Mouse (Mus musculus) embryonic facial prominence, embryonic 14.5 days (tissue): ENCODE results near the gene Ntsr1. TPM values are rescaled to one million over a fixed set of nuclear protein-coding genes. Genes with fewer than 3 reads are reported as not detected.

ENCODE experiments used
- ATAC-seq: fragments of 200-750 bp; cut with Nextera tagmentation; 2 replicates; pipeline ENCODE4 v1.8.0; 2017; ENCODE audit warnings: low read depth, moderate number of reproducible peaks, moderate TSS enrichment
- DNase-seq: peaks from one replicate; pipeline ENCODE4 v3.0.0-alpha.2; 2015; ENCODE audit warnings: low spot score
- H3K27ac ChIP-seq: fragments of 300-500 bp; sonication (generic); replicated peaks from 2 replicates; pipeline ENCODE4 v1.5.1; 2014; ENCODE audit warnings: low read depth, mild to moderate bottlenecking, low read length, moderate library complexity
- H3K27me3 ChIP-seq: fragments of 300-500 bp; sonication (generic); replicated peaks from 2 replicates; pipeline ENCODE4 v1.6.1; 2014; ENCODE audit warnings: low read length; ENCODE audit not compliant: control insufficient read depth, insufficient read depth
- H3K36me3 ChIP-seq: fragments of 300-500 bp; sonication (generic); 2 replicates; pipeline ENCODE4 v1.6.1; 2014; ENCODE audit warnings: low read length, mixed read lengths; ENCODE audit not compliant: control insufficient read depth, insufficient read depth
- H3K4me1 ChIP-seq: fragments of 300-500 bp; sonication (generic); 2 replicates; pipeline ENCODE4 v1.6.1; 2014; ENCODE audit warnings: antibody characterized with exemption, low read length; ENCODE audit not compliant: control insufficient read depth, insufficient read depth
- H3K4me2 ChIP-seq: fragments of 300-500 bp; sonication (generic); 2 replicates; pipeline ENCODE4 v1.6.1; 2014; ENCODE audit warnings: low read depth, mild to moderate bottlenecking, low read length, moderate library complexity, mixed read lengths
- H3K4me3 ChIP-seq: fragments of 300-500 bp; sonication (generic); 2 replicates; pipeline ENCODE4 v1.5.1; 2014; ENCODE audit warnings: low read depth, mild to moderate bottlenecking, low read length
- H3K9ac ChIP-seq: fragments of 300-500 bp; sonication (generic); 2 replicates; pipeline ENCODE4 v1.6.1; 2014; ENCODE audit warnings: low read depth, mild to moderate bottlenecking, low read length, moderate library complexity, mixed read lengths
- H3K9me3 ChIP-seq: fragments of 300-500 bp; sonication (generic); 2 replicates; pipeline ENCODE4 v1.6.1; 2016; ENCODE audit warnings: low read length; ENCODE audit not compliant: control insufficient read depth
- WGBS: fragments of 180-500 bp; shearing (Covaris S2); extraction: QIAGEN DNeasy Blood & Tissue Kit; methylation state at CpG from one replicate; pipeline ENCODE4 v1.1.7; 2014; 5-methylcytosine and 5-hydroxymethylcytosine counted together
- polyA plus RNA-seq: library from polyadenylated mRNA; unstranded; fragments of >200 nt; fragmentation: Nextera tagmentation; extraction: Ambion mirVana; gene quantifications from 2 replicates; pipeline ENCODE4 v1.2.1, GENCODE M21; 2014

Ntsr1 gene
- polyA plus RNA-seq, 1 experiment from 2014 or later: 0.70 TPM

GRCm38 (mm10) chr2:180578686-180579085 lies 78.9 kb downstream of the Ntsr1 start:
- DNase-seq (peak; percentile 66), ATAC-seq (no peak)
- no peak overlapping the region for H3K4me3 ChIP-seq
- H3K9me3 ChIP-seq: no peaks in the 10 kb centered on the region
- no peak overlapping the region for H3K9ac ChIP-seq
- H3K27me3 ChIP-seq: no peaks in the 10 kb centered on the region
- H3K36me3 ChIP-seq: no peaks in the 10 kb centered on the region
- peaks cover 7% of the 10 kb centered on the region; the same call in 1 of the 2 replicates for H3K4me1 ChIP-seq
- no peak overlapping the region for H3K4me2 ChIP-seq
- 9% methylated on average over 3 of the region's 3 CpGs for whole genome bisulfite sequencing
- no peak overlapping the region for H3K27ac ChIP-seq

DNA sequence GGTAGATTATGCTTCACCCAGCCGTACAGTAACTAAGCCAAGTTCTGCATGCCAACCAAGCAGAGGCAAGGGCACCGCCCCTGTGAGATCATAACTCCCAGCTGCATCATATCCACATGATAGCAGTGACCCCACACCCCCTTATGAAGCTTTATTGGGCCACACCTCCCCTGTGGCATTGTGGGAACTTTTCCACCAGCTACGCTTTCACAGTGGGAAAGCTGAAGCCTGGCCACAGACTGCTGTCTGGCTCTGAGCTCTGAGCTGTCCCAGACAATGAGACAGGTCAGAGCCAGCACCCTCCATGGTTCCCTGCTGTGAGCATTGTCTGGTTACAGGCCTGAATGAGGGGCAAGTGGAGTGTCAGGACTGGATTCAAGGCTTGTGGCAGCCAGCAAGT lies 81.2 kb downstream of the Ntsr1 start, which contains the start of gene Mrgbp:
Gene Mrgbp, plus strand, starts transcription at position 303 of the 400 bp plus-strand sequence.
- Histone ChIP-seq H3K4me2 (no peak within 1 kb of the TSS), H3K9me3 (no peaks in the 10 kb centered on the region), H3K27me3 (no peaks in the 10 kb centered on the region), H3K4me1 (peaks cover 9% of the 10 kb centered on the region; the same call in 1 of the 2 replicates), H3K4me3 (no peak within 1 kb of the TSS), H3K36me3 (peaks cover 11% of the 10 kb centered on the region), H3K27ac (no peak within 1 kb of the TSS; the same call in 1 of the 2 replicates), H3K9ac (no peak within 1 kb of the TSS)
- DNase-seq: no peak
- WGBS: 69% methylated on average over 3 of the region's 3 CpGs
- no peak for ATAC-seq

GRCm38 (mm10) chr2:180582481-180583153 lies 82.8 kb downstream of the Ntsr1 start:
- 0% methylated on average over 30 of the region's 57 CpGs for WGBS
- Histone ChIP-seq H3K27ac (peak overlapping the region; percentile 71), H3K36me3 (peaks cover 15% of the 10 kb centered on the region), H3K4me1 (peaks cover 9% of the 10 kb centered on the region; the same call in 1 of the 2 replicates), H3K9ac (peak overlapping the region; percentile 97), H3K4me2 (peak overlapping the region; percentile 80), H3K4me3 (peak overlapping the region; percentile 86), H3K27me3 (no peaks in the 10 kb centered on the region), H3K9me3 (no peaks in the 10 kb centered on the region)
- ATAC-seq (peak; percentile 91), DNase-seq (peak; percentile 96)

- H3K4me3 ChIP-seq: peak overlapping the region; percentile 86
- peak overlapping the region; percentile 97 for H3K9ac ChIP-seq
- peak overlapping the region; percentile 80 for H3K4me2 ChIP-seq
- H3K27me3 ChIP-seq: no peaks in the 10 kb centered on the region
- H3K36me3 ChIP-seq: peaks cover 15% of the 10 kb centered on the region
- ATAC-seq: no peak; the same call in 1 of the 2 replicates
- 35% methylated on average over 5 of the region's 7 CpGs for WGBS
- no peak for DNase-seq
- H3K27ac ChIP-seq: no peak overlapping the region
- peaks cover 9% of the 10 kb centered on the region; the same call in 1 of the 2 replicates for H3K4me1 ChIP-seq
- H3K9me3 ChIP-seq: no peaks in the 10 kb centered on the region
These were observed 83.4 kb downstream of the Ntsr1 start for GRCm38 (mm10) chr2:180583154-180583507.

GRCm38 (mm10) chr2:180588736-180589122 lies 89.0 kb downstream of the Ntsr1 start:
- H3K4me3 ChIP-seq: peak overlapping the region; percentile 98

GRCm38 (mm10) chr2:180589123-180589831 lies 89.5 kb downstream of the Ntsr1 start, which contains the start of gene Ogfr:
Gene Ogfr (plus strand): TSS chr2:180589245.
- Histone ChIP-seq H3K27ac (peak within 1 kb of the TSS; percentile 92), H3K36me3 (peaks cover 48% of the 10 kb centered on the region), H3K9me3 (no peaks in the 10 kb centered on the region), H3K4me1 (peaks cover 6% of the 10 kb centered on the region), H3K9ac (peak within 1 kb of the TSS; percentile 96), H3K4me3 (peak within 1 kb of the TSS; percentile 98), H3K27me3 (no peaks in the 10 kb centered on the region), H3K4me2 (peak within 1 kb of the TSS; percentile 62)
- under 1% methylated on average over 38 of the region's 67 CpGs for WGBS
- ATAC-seq: peak; percentile 94
- peak; percentile 92 for DNase-seq

More at GRCm38 (mm10) chr2:180588736-180589122, 89.0 kb downstream of the Ntsr1 start:
- no peaks in the 10 kb centered on the region for H3K9me3 ChIP-seq
- peak; percentile 7 for DNase-seq
- ATAC-seq: no peak; the same call in 1 of the 2 replicates
- peaks cover 8% of the 10 kb centered on the region for H3K4me1 ChIP-seq
- peak overlapping the region; percentile 92 for H3K27ac ChIP-seq
- no peaks in the 10 kb centered on the region for H3K27me3 ChIP-seq
- 51% methylated on average over 6 of the region's 6 CpGs for WGBS
- H3K9ac ChIP-seq: peak overlapping the region; percentile 96
- H3K4me2 ChIP-seq: peak overlapping the region; percentile 62
- H3K36me3 ChIP-seq: peaks cover 43% of the 10 kb centered on the region

Other genes starting within 250 kb of the Ntsr1 start
- 689 and 787 TPM in 2 replicates for gene Rps21, start 242.6 kb upstream of the Ntsr1 start, polyA plus RNA-seq
- gene Cables2, start 226.5 kb upstream of the Ntsr1 start, polyA plus RNA-seq: 16.5 and 17.4 TPM in 2 replicates
- 0.81 and 0.84 TPM in 2 replicates for gene Rbbp8nl, start 210.1 kb upstream of the Ntsr1 start, polyA plus RNA-seq
- not detected in 2 replicates for gene Gata5, start 165.3 kb upstream of the Ntsr1 start, polyA plus RNA-seq
- 1.4 and 1.9 TPM in 2 replicates for gene Slco4a1, start 43.7 kb upstream of the Ntsr1 start, polyA plus RNA-seq
- gene Mrgbp, start 81.3 kb downstream of the Ntsr1 start, polyA plus RNA-seq: 23.4 and 29.3 TPM in 2 replicates
- 66.3 and 78.2 TPM in 2 replicates for gene Ogfr, start 89.3 kb downstream of the Ntsr1 start, polyA plus RNA-seq
- gene Col9a3, start 97.8 kb downstream of the Ntsr1 start, polyA plus RNA-seq: 164 and 277 TPM in 2 replicates
- gene Tcfl5, start 142.7 kb downstream of the Ntsr1 start, polyA plus RNA-seq: 0.34 and 0.88 TPM in 2 replicates
- gene Dido1, start 210.0 kb downstream of the Ntsr1 start, polyA plus RNA-seq: 26.0 and 27.8 TPM in 2 replicates
- gene Gid8, start 210.1 kb downstream of the Ntsr1 start, polyA plus RNA-seq: 56.8 and 59.4 TPM in 2 replicates
- 1.5 and 2.9 TPM in 2 replicates for gene Slc17a9, start 225.3 kb downstream of the Ntsr1 start, polyA plus RNA-seq